Mouse (Mus musculus) gastrocnemius, adult 8-10 months (tissue): ENCODE results near the gene Cmip. TPM values are rescaled to one million over a fixed set of nuclear protein-coding genes. Genes with fewer than 3 reads are reported as not detected.

Experiments used
- DNase-seq, 2 experiments: peaks; one replicate each; pipeline ENCODE4 v3.0.0; 2022; ENCODE audit warnings: low spot score in 2 of 2
- total RNA-seq, 4 experiments: library from RNA; stranded (reverse); gene quantifications; 2 replicates each; pipeline ENCODE4 v1.2.4; 2022

Gene Cmip
- total RNA-seq, 4 experiments from 2014 or later = 3.8 to 7.3 (median 6.2) TPM

DNA sequence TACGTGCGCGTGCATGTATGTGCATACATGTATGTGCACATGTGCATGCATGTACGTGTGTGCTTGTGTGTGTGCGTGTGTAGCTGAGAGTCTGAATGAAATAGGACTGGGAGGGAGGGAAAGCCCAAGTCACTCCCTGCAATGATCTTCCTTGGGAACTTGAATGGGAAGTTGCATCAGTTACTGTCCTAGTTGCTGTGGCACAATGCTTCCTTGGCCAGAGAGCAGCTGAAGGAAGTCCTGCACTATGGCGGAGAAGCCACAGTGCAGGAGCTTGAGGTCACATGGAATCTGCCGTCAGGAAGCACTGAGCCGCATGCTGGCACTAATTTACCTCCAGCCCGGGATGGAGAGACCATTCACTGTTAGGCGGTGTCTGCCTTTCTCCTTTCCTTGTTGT, 37.9 kb downstream of the Cmip start:
- DNase-seq = no peak

DNA sequence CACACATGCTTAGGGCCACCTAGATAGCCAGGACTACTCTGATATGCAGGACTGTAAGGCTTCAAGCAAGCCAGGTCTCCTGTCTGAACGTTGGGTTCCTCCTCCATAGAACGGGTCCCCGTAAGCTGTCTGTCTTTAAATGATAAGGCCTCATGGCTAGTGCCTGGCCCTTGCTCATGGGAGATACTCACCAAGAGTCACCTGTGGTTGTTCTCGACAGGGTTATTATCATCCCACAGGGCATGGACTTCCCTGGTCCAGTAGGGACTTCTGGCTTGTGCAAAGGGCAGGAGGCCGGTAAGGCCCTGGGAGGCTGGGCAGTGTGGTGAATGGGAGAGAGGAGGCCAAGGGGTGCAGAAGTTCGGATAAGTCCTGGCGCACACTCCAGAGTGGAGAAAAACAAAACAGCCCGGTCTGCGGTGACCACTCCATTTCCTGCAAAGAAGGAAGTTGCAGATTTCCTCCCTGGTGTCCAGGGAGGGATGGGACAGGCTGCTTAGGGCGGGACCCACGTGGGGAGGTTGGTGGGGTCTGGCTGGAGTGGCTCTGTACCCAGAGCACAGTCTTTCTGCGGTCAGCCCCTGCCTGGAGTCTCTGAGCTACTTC, 41.2 kb downstream of the Cmip start:
- DNase-seq = no peak

DNA sequence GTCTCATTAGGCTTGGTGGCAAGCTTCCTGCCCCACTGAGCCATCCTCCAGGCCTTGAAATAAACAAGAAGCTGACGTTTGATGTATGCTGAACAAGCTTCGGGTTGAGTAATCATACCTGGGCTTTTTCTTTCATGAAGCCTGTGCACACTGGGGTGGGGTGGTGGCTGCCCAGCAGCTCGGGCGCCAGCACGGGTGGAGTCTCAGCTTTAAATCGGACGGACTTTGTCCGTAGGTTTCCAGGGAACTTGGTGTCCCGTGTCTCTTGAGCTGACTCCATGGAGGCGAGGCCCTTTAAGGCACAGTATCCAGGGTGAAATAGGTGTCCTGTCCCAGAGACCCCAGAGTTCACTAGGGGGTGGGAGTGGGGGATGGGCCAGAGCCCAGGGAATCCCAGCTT, 42.3 kb downstream of the Cmip start:
- no peak for DNase-seq

- no peak for DNase-seq
Observed at GRCm38 (mm10) chr8:117300188-117300587, 43.3 kb downstream of the Cmip start.

GRCm38 (mm10) chr8:117301457-117302041, 44.7 kb downstream of the Cmip start:
- DNase-seq = no peak

- DNase-seq = no peak
Observed at GRCm38 (mm10) chr8:117302072-117302471, 45.2 kb downstream of the Cmip start.

GRCm38 (mm10) chr8:117303666-117304065, 46.8 kb downstream of the Cmip start:
- no peak for DNase-seq

GRCm38 (mm10) chr8:117305405-117305804, 48.5 kb downstream of the Cmip start:
- no peak for DNase-seq

DNA sequence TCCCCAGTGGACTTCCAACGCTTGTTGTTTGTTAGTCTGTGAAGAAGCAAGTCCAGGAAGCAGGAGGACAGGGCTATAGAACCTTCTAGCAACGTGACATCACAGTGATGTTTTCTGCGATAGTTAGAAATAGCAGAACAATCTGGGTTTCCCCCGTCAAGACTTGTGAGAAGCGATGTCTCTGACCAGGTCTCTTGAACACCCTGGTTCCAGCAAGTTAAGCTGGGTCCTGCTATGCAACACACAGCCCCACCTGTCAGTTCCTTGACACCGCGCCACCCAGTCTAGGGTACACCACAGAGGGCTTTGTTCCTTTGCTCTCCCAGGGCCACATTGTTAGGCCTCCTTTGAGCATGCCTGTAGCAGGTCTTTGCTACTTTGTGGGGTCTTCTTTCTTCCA, 49.9 kb downstream of the Cmip start:
- no peak for DNase-seq

GRCm38 (mm10) chr8:117307221-117307620, 50.4 kb downstream of the Cmip start:
- DNase-seq = no peak

- DNase-seq = no peak
Observed at GRCm38 (mm10) chr8:117308303-117309095, 51.6 kb downstream of the Cmip start.

DNA sequence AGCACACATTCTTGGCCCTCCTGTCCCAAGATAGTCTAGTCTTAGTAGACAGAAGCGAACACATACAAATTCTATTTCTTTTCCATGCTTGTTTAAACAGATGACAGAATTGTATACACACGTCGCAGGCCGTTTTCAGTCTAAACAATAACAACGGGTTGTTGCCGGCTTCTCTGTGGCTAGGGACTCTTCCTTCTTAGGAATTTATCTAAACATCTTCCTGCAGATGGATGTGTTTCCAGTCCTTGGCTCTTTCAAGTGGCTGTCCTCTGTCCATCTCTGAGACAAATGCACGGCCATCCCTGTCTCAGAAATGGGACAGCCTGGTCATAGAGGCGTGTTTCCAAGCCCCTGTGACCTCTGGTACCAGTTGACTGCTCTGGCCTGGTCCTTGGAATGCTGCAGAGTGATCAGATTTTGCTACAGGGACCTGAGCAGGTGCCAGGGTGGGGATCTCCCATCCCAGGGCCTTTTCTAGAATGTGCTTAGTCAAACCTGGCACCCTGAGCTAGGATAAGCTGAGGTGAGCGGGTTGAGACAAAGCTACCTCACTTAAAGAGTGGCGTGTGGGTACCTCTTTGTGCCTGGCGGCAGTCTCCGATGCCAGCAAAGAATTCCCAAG, 52.9 kb downstream of the Cmip start:
- DNase-seq = no peak

DNA sequence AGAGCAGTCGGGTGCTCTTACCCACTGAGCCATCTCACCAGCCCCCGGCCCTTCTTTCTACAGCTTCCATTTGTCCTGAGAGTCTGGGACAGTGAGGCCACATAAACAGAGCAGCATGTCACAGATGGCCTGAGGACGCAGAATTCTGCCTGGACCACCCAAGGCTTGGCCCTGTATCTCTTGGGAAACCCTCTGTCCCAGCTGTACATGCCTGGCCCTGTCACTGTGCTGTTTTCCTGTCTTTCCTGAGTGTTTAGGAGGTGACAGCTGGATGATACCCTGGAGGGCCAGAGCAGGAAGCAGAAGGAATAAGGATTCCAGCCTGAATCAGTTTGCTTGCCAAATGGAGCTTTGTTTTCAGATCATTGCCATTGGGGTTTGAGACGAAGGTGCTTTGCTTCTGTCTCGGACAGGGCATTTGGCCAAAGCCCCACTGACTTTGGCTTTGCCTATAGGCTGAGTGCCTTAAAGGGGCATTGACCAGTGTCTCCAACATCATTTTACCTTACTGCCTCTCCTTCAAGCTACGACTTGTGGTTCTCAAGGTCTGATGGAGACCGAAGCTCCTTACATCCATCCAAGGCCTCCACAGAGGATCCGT, 54.2 kb downstream of the Cmip start:
- DNase-seq = no peak

DNA sequence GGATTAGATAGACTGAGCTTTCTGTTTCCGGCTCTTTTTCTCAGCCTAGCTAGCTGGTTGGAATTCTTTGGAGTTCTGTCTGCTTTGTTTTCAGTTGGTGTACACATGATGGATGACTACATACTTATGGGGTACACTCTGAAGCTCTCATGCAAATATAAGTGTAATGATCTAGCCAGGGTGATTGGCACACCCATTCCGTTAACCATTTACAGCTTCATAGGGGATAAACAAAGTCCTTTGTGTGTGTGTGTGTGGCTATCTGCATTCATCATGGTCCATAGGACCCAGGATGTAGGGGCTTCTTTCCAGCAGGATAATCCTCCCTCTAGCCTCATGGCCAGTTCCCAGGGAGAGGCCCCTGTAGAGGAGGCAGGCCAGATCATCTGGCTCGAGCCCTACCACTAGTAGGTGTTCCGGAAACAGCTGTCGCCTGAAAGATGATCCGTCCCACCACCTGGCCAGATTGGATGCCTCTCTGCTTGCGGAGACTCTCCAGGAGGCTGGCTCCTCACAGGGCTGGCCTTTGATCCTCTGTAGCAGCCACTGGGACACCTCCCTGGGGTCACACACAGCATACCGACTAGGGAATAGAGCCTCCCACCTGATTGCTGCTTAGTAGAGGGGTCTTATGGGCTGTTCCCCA, 57.6 kb downstream of the Cmip start:
- DNase-seq = no peak

DNA sequence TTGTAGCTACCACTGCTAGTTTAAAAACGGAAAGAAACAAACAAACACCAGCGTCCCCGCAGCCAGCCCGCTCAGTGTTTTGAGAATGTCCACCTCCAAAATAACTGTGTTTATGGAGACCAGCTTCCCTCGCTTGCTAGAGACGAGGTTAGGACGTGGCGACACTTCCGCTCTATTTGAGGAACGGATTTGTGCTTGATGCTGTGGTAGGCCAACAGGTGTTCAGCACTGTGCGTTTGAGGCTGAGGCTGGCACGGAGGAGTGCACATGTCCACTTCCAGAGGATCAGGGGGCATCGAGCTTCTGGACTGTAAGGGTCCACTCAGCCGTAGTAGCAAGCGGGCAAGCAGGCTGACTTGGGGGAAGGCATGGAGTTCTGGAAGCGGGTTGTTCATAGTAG, 58.9 kb downstream of the Cmip start:
- DNase-seq = no peak

GRCm38 (mm10) chr8:117317478-117317877, 60.6 kb downstream of the Cmip start:
- no peak for DNase-seq

DNA sequence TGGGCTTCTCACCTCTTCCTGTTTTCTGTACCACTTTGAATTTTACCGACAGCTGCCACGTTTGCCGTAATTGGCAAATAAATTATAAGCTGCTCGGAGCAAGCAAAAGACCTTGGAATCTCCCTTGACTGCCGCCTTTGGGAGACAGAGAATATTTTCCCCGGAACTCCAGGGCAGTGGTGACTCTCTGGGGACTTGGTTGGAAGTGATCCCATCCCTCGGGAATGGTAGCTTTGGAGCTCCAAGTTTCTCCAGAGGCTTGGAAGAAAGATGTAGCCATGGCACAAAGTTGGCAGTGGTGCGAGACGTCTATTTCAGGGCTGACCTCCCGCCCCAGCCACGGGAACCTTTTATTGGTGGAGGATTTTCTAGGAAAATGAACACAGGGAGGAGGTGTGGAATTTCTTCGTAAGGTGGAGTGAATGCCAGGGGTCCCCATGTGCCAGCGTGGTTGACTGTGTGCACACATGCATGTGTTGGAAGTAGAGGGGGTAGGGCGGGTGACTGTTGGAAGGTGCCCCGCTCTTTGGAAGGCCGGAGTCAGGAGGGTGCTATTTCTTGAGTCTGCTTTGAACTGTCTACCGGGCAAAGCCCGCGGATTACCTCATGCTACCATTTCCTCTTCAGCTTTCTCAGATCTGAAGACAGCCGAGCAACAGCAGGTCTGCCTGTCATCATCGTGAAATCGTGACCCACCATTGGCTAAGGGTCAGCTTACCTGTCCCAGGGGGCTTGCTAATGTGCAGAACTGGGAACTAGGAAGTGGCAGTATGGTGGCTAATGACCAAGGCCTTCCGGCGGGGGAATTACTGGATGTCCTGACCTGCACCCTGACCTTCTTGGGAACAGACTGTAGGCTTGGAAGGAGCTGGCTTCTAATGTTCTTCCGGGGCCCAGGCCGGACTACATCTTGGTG, 62.3 kb downstream of the Cmip start:
- DNase-seq = no peak

DNA sequence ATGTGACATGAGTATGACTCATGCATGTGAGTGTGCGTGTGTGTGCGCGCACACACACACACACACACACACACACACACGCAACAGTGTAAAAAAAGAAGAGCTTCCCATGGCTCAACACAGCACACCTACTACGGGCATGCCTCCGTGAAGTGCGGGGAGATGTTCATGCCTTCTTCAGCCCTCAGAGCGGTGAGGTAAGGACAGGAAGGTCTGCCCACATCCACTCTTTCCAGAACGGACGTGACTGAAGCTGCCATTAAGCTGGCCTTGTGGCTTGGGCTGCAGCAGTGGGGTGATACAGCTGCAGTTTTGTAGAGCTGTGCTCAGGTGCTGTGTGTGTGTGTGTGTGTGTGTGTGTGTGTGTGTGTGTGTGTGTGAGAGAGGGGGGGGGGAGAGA, 63.8 kb downstream of the Cmip start:
- no peak for DNase-seq

DNA sequence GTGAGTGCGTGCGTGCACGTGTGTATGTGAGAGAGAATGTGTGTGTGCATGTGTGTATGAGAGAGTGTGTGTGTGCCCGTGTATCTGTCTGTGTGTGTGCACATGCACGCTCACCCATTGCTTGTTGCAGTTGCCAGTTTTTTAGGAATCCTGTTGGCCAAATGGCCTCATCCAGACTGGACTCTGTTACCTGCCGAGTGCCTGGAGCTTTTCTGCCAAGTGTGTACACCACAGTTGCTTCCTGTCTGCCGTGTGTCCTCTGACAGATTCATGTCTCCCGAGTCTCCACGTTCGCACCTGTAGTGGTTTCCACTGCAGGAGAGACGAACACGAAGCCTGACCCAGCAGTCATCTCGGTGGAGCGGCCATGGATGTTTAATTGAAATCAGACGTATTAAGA, 64.4 kb downstream of the Cmip start:
- DNase-seq = no peak

GRCm38 (mm10) chr8:117322021-117322420, 65.2 kb downstream of the Cmip start:
- no peak for DNase-seq
